Mouse (Mus musculus) lung, adult 2 months (tissue): ENCODE results near the gene Dzip1l. TPM values are rescaled to one million over a fixed set of nuclear protein-coding genes. Genes with fewer than 3 reads are reported as not detected.
"Not testable (repeated sequence)": the region's sequence is repeated elsewhere in the genome, so short reads cannot be mapped to it uniquely, and the experiment has no call there.

Experiments used
- DNase-seq: peaks from one replicate; pipeline ENCODE4 v3.0.0; 2022
- H3K4me1 ChIP-seq: fragments of 200-500 bp; 2 replicates; pipeline ENCODE4 v1.6.1; 2011; ENCODE audit warnings: low read length; ENCODE audit not compliant: control insufficient read depth, insufficient read depth
- H3K4me3 ChIP-seq: fragments of 200-500 bp; replicated peaks from 2 replicates; pipeline ENCODE3; 2011; ENCODE audit warnings: low read depth, mild to moderate bottlenecking, control low read depth, low read length; ENCODE audit errors: extremely low read depth
- CTCF ChIP-seq: fragments of 200-500 bp; IDR thresholded peaks from 2 replicates; pipeline ENCODE4 v1.5.1; 2011; ENCODE audit warnings: mild to moderate bottlenecking, low read length, control low read depth; ENCODE audit not compliant: insufficient read depth
- POLR2A ChIP-seq: fragments of 200-500 bp; IDR thresholded peaks from 2 replicates; pipeline ENCODE4 v1.6.1; 2011; ENCODE audit warnings: low read depth, mild to moderate bottlenecking, control low read depth, low read length, borderline replicate concordance; ENCODE audit errors: extremely low read depth
- WGBS: fragments of 180-500 bp; shearing (Covaris S2); methylation state at CpG from one replicate; pipeline ENCODE4 v1.1.7; 2018; 5-methylcytosine and 5-hydroxymethylcytosine counted together
- polyA plus RNA-seq: library from polyadenylated mRNA; depleted of rRNA; stranded (reverse); fragments of >200 nt; gene quantifications from 2 replicates; pipeline ENCODE4 v1.2.3, GENCODE M21; 2012; rRNA removed

The Dzip1l gene
- 6.7 and 8.3 TPM in 2 replicates for polyA plus RNA-seq

DNA sequence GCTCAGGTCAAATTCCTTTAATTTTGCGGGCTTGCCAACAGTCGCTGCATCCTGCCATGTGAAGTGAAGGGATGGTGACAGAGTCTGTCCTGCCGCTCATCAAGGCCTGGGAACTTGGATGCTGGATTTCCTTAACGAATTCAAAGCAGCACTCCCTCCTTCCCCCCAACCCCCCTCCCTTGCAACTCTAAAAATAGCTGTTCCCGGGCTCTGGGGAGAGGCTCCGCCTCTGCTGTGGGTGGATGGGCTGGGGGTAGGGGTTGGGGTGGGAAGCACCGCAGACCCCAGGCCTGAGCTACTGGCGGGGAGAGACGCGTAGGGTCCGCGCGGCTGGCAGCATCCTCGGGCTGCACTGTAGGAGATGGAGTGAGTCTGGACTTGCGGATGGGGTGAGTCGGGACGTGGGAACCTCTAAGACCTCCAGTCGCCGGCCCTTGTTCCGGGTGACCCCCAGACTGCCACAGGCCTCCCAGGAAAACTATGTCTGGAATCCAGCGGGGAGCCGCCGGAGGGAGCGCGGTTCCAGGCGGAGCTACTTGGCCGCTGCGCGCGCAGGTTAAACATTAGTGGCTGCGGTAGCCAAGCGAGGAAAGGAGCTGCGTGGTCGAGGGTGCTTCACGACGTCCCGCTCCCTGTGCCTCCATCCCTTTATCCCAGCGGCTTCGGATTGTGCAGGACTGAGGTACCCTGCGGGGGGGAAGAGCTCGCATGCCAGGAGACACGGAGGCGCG, at the start of gene Dzip1l:
Gene Dzip1l (plus strand): TSS at position 216 of the 731 bp plus-strand sequence.
- H3K4me1 ChIP-seq, result no peaks in the 10 kb centered on the region; the same call in 1 of the 2 replicates
- WGBS, result 2% methylated on average over 44 of the region's 44 CpGs
- H3K4me3 ChIP-seq, result peak within 1 kb of the TSS; percentile 66
- peak; percentile 60 for DNase-seq
- TF ChIP-seq POLR2A (peak; percentile 28; the same call in 1 of the 2 replicates), CTCF (no peak)

GRCm38 (mm10) chr9:99580655-99581054, 48.6 kb upstream of the Dzip1l start:
- peak; percentile 9 for DNase-seq
- WGBS, result 25% methylated on average over 2 of the region's 2 CpGs
- H3K4me1 ChIP-seq, result peaks cover 3% of the 10 kb centered on the region
- no peak overlapping the region for H3K4me3 ChIP-seq
- TF ChIP-seq POLR2A, result no peak
- 0 out of 2 replicates have a peak, but pooled peaks have one; percentile 28 for TF ChIP-seq CTCF

- peak; percentile 53 for DNase-seq
- Histone ChIP-seq H3K4me1 (no peaks in the 10 kb centered on the region), H3K4me3 (no peak overlapping the region)
- WGBS, result 27% methylated on average over 8 of the region's 8 CpGs
- TF ChIP-seq CTCF, result peak; percentile 83
- no peak for TF ChIP-seq POLR2A
Observed at GRCm38 (mm10) chr9:99587505-99588202, 41.6 kb upstream of the Dzip1l start.

- no peaks in the 10 kb centered on the region for H3K4me1 ChIP-seq
- DNase-seq, result no peak
- no peak overlapping the region for H3K4me3 ChIP-seq
- 56% methylated on average over 8 of the region's 8 CpGs for WGBS
- TF ChIP-seq CTCF, result no peak
- no peak for TF ChIP-seq POLR2A
Observed at GRCm38 (mm10) chr9:99591144-99591543, 38.2 kb upstream of the Dzip1l start.

GRCm38 (mm10) chr9:99599127-99599526, 30.2 kb upstream of the Dzip1l start:
- 90% methylated on average over 6 of the region's 6 CpGs for WGBS
- DNase-seq, H3K4me1 ChIP-seq, H3K4me3 ChIP-seq: not testable (repeated sequence)

- H3K4me1 ChIP-seq, result no peaks in the 10 kb centered on the region
- TF ChIP-seq POLR2A (no peak), CTCF (no peak)
- 79% methylated on average over 2 of the region's 2 CpGs for WGBS
- no peak for DNase-seq
- no peak overlapping the region for H3K4me3 ChIP-seq
Observed at GRCm38 (mm10) chr9:99603566-99603965, 25.7 kb upstream of the Dzip1l start.

DNA sequence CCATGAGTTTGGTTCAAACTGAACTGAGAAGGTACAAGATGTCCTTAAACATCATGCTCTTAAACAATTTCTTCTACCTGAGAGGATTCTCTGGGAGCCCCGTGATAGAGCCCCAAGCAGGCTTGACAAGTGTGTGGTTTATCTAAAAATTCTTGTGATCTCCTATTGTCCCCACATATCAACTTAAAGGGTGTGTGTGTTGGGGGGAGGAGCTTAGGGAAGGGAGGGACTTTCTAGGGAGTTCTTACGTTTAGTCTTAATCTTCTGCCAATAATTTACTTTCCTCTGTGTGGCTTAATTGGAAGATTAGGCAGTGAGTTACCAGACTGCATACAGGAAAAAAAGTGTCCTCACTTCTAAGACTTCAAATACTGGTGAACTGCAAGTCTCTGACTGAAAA, 17.1 kb upstream of the Dzip1l start, which contains the start of gene A4gnt:
Gene A4gnt (plus strand): TSS at position 301 of the 400 bp plus-strand sequence.
- Histone ChIP-seq H3K4me3 (no peak within 1 kb of the TSS), H3K4me1 (no peaks in the 10 kb centered on the region)
- TF ChIP-seq POLR2A (no peak), CTCF (no peak)
- WGBS, result 36% methylated on average over 2 of the region's 2 CpGs
- DNase-seq, result no peak

DNA sequence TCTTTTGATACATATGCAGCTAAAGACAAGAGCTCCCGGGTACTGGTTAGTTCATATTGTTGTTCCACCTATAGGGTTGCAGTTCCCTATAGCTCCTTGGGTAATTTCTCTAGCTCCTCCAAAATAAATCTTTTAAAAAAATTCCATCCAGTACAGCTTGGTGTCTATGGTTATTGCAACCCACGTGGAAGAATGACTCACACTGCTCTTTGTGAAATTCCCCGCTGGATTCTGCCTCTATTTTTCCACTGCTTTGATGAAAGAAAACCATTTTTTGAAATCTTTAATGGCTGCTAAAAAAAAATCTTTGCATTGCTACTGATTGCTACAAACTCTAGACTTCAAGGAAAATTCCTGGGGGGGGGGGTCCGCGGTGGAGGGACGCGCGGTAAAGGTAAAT, 9.6 kb upstream of the Dzip1l start:
- Histone ChIP-seq H3K4me1 (no peaks in the 10 kb centered on the region), H3K4me3 (no peak overlapping the region)
- WGBS, result 90% methylated on average over 8 of the region's 8 CpGs
- no peak for TF ChIP-seq CTCF
- no peak for TF ChIP-seq POLR2A
- no peak for DNase-seq

GRCm38 (mm10) chr9:99620196-99620595, 9.1 kb upstream of the Dzip1l start:
- TF ChIP-seq POLR2A, result no peak
- no peak for TF ChIP-seq CTCF
- Histone ChIP-seq H3K4me1 (no peaks in the 10 kb centered on the region), H3K4me3 (no peak overlapping the region)
- WGBS, result 86% methylated on average over 11 of the region's 11 CpGs
- DNase-seq, result no peak

- H3K4me3 ChIP-seq, result no peak overlapping the region
- 76% methylated on average over 1 of the region's 1 CpGs for WGBS
- no peak for TF ChIP-seq POLR2A
- TF ChIP-seq CTCF, result no peak
- DNase-seq, result no peak
- no peaks in the 10 kb centered on the region for H3K4me1 ChIP-seq
Observed at GRCm38 (mm10) chr9:99622034-99622433, 7.3 kb upstream of the Dzip1l start.
